Mouse (Mus musculus) neural tube, embryonic 12.5 days (tissue): ENCODE results near the gene Dhrs7c. TPM values are rescaled to one million over a fixed set of nuclear protein-coding genes. Genes with fewer than 3 reads are reported as not detected.

Source experiments
- ATAC-seq: fragments of 200-750 bp; cut with Nextera tagmentation; 2 replicates; pipeline ENCODE4 v1.8.0; 2017; ENCODE audit warnings: low read depth, mild to moderate bottlenecking, moderate TSS enrichment, moderate library complexity; ENCODE audit not compliant: low FRiP score
- H3K27ac ChIP-seq: fragments of 300-500 bp; sonication (generic); 2 replicates; pipeline ENCODE4 v1.5.1; 2016
- H3K27me3 ChIP-seq: fragments of 300-500 bp; sonication (generic); replicated peaks from 2 replicates; pipeline ENCODE4 v1.6.1; 2016; ENCODE audit warnings: mild to moderate bottlenecking
- H3K36me3 ChIP-seq: fragments of 300-500 bp; sonication (generic); 2 replicates; pipeline ENCODE4 v1.6.1; 2016; ENCODE audit warnings: mild to moderate bottlenecking
- H3K4me1 ChIP-seq: fragments of 300-500 bp; sonication (generic); 2 replicates; pipeline ENCODE4 v1.6.1; 2016
- H3K4me2 ChIP-seq: fragments of 300-500 bp; sonication (generic); replicated peaks from 2 replicates; pipeline ENCODE4 v1.6.1; 2016; ENCODE audit warnings: mild to moderate bottlenecking
- H3K4me3 ChIP-seq: fragments of 300-500 bp; sonication (generic); 2 replicates; pipeline ENCODE4 v1.5.1; 2016
- H3K9ac ChIP-seq: fragments of 300-500 bp; sonication (generic); 2 replicates; pipeline ENCODE4 v1.6.1; 2016; ENCODE audit warnings: mild to moderate bottlenecking
- H3K9me3 ChIP-seq: fragments of 300-500 bp; sonication (generic); 2 replicates; pipeline ENCODE4 v1.6.1; 2016; ENCODE audit warnings: mild to moderate bottlenecking
- WGBS: fragments of 180-500 bp; shearing (Covaris S2); methylation state at CpG from one replicate; pipeline ENCODE4 v1.1.7; 2016; 5-methylcytosine and 5-hydroxymethylcytosine counted together
- polyA plus RNA-seq: library from polyadenylated mRNA; unstranded; fragments of >200 nt; fragmentation: Nextera tagmentation; extraction: Ambion mirVana; gene quantifications from 2 replicates; pipeline ENCODE4 v1.2.1, GENCODE M21; 2016

Gene Dhrs7c
- 0.34 and 0.75 TPM in 2 replicates for polyA plus RNA-seq

GRCm38 (mm10) chr11:67797931-67798330 is at the start of gene Dhrs7c:
TSS of gene Dhrs7c (plus strand) at chr11:67798187.
- ATAC-seq: no peak
- Histone ChIP-seq H3K9me3 (no peaks in the 10 kb centered on the region), H3K36me3 (no peaks in the 10 kb centered on the region), H3K27me3 (no peaks in the 10 kb centered on the region), H3K4me1 (no peaks in the 10 kb centered on the region), H3K9ac (no peak within 1 kb of the TSS), H3K27ac (no peak within 1 kb of the TSS), H3K4me2 (no peak within 1 kb of the TSS), H3K4me3 (no peak within 1 kb of the TSS)
- WGBS: 77% methylated on average over 7 of the region's 7 CpGs

- Histone ChIP-seq H3K4me1 (no peaks in the 10 kb centered on the region), H3K4me2 (no peak overlapping the region), H3K36me3 (no peaks in the 10 kb centered on the region), H3K9ac (no peak overlapping the region), H3K4me3 (no peak overlapping the region), H3K27me3 (no peaks in the 10 kb centered on the region), H3K27ac (no peak overlapping the region), H3K9me3 (no peaks in the 10 kb centered on the region)
- 89% methylated on average over 1 of the region's 1 CpGs for WGBS
- ATAC-seq: no peak
Measured at GRCm38 (mm10) chr11:67756287-67756686, 41.7 kb upstream of the Dhrs7c start.

- WGBS: 77% methylated on average over 15 of the region's 15 CpGs
Measured at GRCm38 (mm10) chr11:67757373-67758167, 40.4 kb upstream of the Dhrs7c start.

GRCm38 (mm10) chr11:67771053-67771452 is 26.9 kb upstream of the Dhrs7c start, which contains the start of gene Glp2r:
TSS of gene Glp2r (minus strand) at chr11:67771153.
- 90% methylated on average over 14 of the region's 14 CpGs for WGBS
- no peaks in the 10 kb centered on the region for H3K9me3 ChIP-seq
- no peaks in the 10 kb centered on the region for H3K27me3 ChIP-seq
- no peak for ATAC-seq
- H3K4me2 ChIP-seq: no peak within 1 kb of the TSS
- no peaks in the 10 kb centered on the region for H3K36me3 ChIP-seq
- no peak within 1 kb of the TSS for H3K27ac ChIP-seq
- H3K4me3 ChIP-seq: no peak within 1 kb of the TSS
- no peaks in the 10 kb centered on the region for H3K4me1 ChIP-seq
- H3K9ac ChIP-seq: no peak within 1 kb of the TSS

More at GRCm38 (mm10) chr11:67757373-67758167, 40.4 kb upstream of the Dhrs7c start:
- H3K36me3 ChIP-seq: no peaks in the 10 kb centered on the region
- no peak overlapping the region for H3K27ac ChIP-seq
- no peaks in the 10 kb centered on the region for H3K27me3 ChIP-seq
- H3K4me2 ChIP-seq: no peak overlapping the region
- H3K4me1 ChIP-seq: no peaks in the 10 kb centered on the region
- no peaks in the 10 kb centered on the region for H3K9me3 ChIP-seq
- H3K9ac ChIP-seq: no peak overlapping the region
- H3K4me3 ChIP-seq: no peak overlapping the region
- ATAC-seq: no peak

GRCm38 (mm10) chr11:67771691-67772090 is 26.3 kb upstream of the Dhrs7c start:
- Histone ChIP-seq H3K27ac (no peak overlapping the region), H3K4me3 (no peak overlapping the region), H3K36me3 (no peaks in the 10 kb centered on the region), H3K27me3 (no peaks in the 10 kb centered on the region), H3K9me3 (no peaks in the 10 kb centered on the region), H3K4me2 (no peak overlapping the region), H3K9ac (no peak overlapping the region), H3K4me1 (no peaks in the 10 kb centered on the region)
- ATAC-seq: no peak
- WGBS: 93% methylated on average over 2 of the region's 2 CpGs

- Histone ChIP-seq H3K36me3 (no peaks in the 10 kb centered on the region), H3K27me3 (no peaks in the 10 kb centered on the region), H3K9ac (no peak overlapping the region), H3K27ac (no peak overlapping the region), H3K4me1 (no peaks in the 10 kb centered on the region), H3K4me3 (no peak overlapping the region), H3K4me2 (no peak overlapping the region), H3K9me3 (no peaks in the 10 kb centered on the region)
- no peak for ATAC-seq
- 33% methylated on average over 8 of the region's 8 CpGs for WGBS
Measured at GRCm38 (mm10) chr11:67772577-67772976, 25.4 kb upstream of the Dhrs7c start.

- no peaks in the 10 kb centered on the region for H3K9me3 ChIP-seq
- no peaks in the 10 kb centered on the region for H3K4me1 ChIP-seq
- no peak within 1 kb of the TSS for H3K4me2 ChIP-seq
- no peak for ATAC-seq
- H3K27me3 ChIP-seq: no peaks in the 10 kb centered on the region
- H3K9ac ChIP-seq: no peak within 1 kb of the TSS
- no peak within 1 kb of the TSS for H3K4me3 ChIP-seq
- H3K36me3 ChIP-seq: no peaks in the 10 kb centered on the region
- 79% methylated on average over 12 of the region's 12 CpGs for WGBS
- no peak within 1 kb of the TSS for H3K27ac ChIP-seq
Measured at GRCm38 (mm10) chr11:67774379-67774778, 23.6 kb upstream of the Dhrs7c start, which contains the start of gene Gsg1l2. TSS of gene Gsg1l2 (plus strand) at chr11:67774608.

GRCm38 (mm10) chr11:67790182-67790581 is 7.8 kb upstream of the Dhrs7c start:
- ATAC-seq: no peak
- no peaks in the 10 kb centered on the region for H3K4me1 ChIP-seq
- WGBS: 88% methylated on average over 11 of the region's 11 CpGs

GRCm38 (mm10) chr11:67800130-67800723 is 2.2 kb downstream of the Dhrs7c start:
- Histone ChIP-seq H3K4me1 (no peaks in the 10 kb centered on the region), H3K27me3 (no peaks in the 10 kb centered on the region), H3K36me3 (no peaks in the 10 kb centered on the region), H3K9ac (no peak overlapping the region), H3K4me2 (no peak overlapping the region), H3K9me3 (no peaks in the 10 kb centered on the region), H3K4me3 (no peak overlapping the region), H3K27ac (no peak overlapping the region)
- no peak for ATAC-seq

More at GRCm38 (mm10) chr11:67790182-67790581, 7.8 kb upstream of the Dhrs7c start:
- Histone ChIP-seq H3K4me2 (no peak overlapping the region), H3K9me3 (no peaks in the 10 kb centered on the region), H3K27me3 (no peaks in the 10 kb centered on the region), H3K27ac (no peak overlapping the region), H3K9ac (no peak overlapping the region), H3K36me3 (no peaks in the 10 kb centered on the region), H3K4me3 (no peak overlapping the region)

- H3K36me3 ChIP-seq: no peaks in the 10 kb centered on the region
- no peak overlapping the region for H3K27ac ChIP-seq
- whole genome bisulfite sequencing: 85% methylated on average over 8 of the region's 8 CpGs
- no peak overlapping the region for H3K4me2 ChIP-seq
- no peak overlapping the region for H3K9ac ChIP-seq
- no peak for ATAC-seq
- H3K27me3 ChIP-seq: no peaks in the 10 kb centered on the region
- no peaks in the 10 kb centered on the region for H3K9me3 ChIP-seq
- no peak overlapping the region for H3K4me3 ChIP-seq
- no peaks in the 10 kb centered on the region for H3K4me1 ChIP-seq
Measured at GRCm38 (mm10) chr11:67801169-67801568, 3.2 kb downstream of the Dhrs7c start.

- ATAC-seq: no peak
- Histone ChIP-seq H3K27ac (no peak overlapping the region), H3K36me3 (no peaks in the 10 kb centered on the region), H3K9ac (no peak overlapping the region), H3K4me1 (no peaks in the 10 kb centered on the region), H3K4me2 (no peak overlapping the region), H3K4me3 (no peak overlapping the region), H3K9me3 (no peaks in the 10 kb centered on the region), H3K27me3 (no peaks in the 10 kb centered on the region)
- 87% methylated on average over 1 of the region's 1 CpGs for WGBS
Measured at GRCm38 (mm10) chr11:67805538-67805937, 7.6 kb downstream of the Dhrs7c start.

GRCm38 (mm10) chr11:67806832-67807597 is 9.0 kb downstream of the Dhrs7c start:
- Histone ChIP-seq H3K27me3 (no peaks in the 10 kb centered on the region), H3K9ac (no peak overlapping the region), H3K9me3 (no peaks in the 10 kb centered on the region), H3K36me3 (no peaks in the 10 kb centered on the region), H3K4me1 (no peaks in the 10 kb centered on the region), H3K4me3 (no peak overlapping the region), H3K4me2 (no peak overlapping the region), H3K27ac (no peak overlapping the region)
- no peak for ATAC-seq
- 85% methylated on average over 11 of the region's 11 CpGs for WGBS
